Mouse (Mus musculus) liver, embryonic 16.5 days (tissue): ENCODE results near the gene Ostf1. TPM values are rescaled to one million over a fixed set of nuclear protein-coding genes. Genes with fewer than 3 reads are reported as not detected.

ENCODE experiments used
- ATAC-seq: fragments of 200-750 bp; cut with Nextera tagmentation; 2 replicates; pipeline ENCODE4 v1.8.0; 2017; ENCODE audit warnings: low read depth, mild to moderate bottlenecking, moderate number of reproducible peaks, moderate library complexity
- H3K27ac ChIP-seq: fragments of 300-500 bp; sonication (generic); 2 replicates; pipeline ENCODE4 v1.5.1; 2014; ENCODE audit warnings: mild to moderate bottlenecking, low read length
- H3K27me3 ChIP-seq: fragments of 300-500 bp; sonication (generic); 2 replicates; pipeline ENCODE4 v1.6.1; 2014; ENCODE audit warnings: low read depth, low read length, mixed read lengths; ENCODE audit not compliant: control insufficient read depth, insufficient read depth
- H3K36me3 ChIP-seq: fragments of 300-500 bp; sonication (generic); 2 replicates; pipeline ENCODE4 v1.6.1; 2014; ENCODE audit warnings: mild to moderate bottlenecking; ENCODE audit not compliant: control insufficient read depth, insufficient read depth
- H3K4me1 ChIP-seq: fragments of 300-500 bp; sonication (generic); 2 replicates; pipeline ENCODE4 v1.6.1; 2014; ENCODE audit warnings: low read depth, low read length, mixed read lengths; ENCODE audit not compliant: control insufficient read depth
- H3K4me2 ChIP-seq: fragments of 300-500 bp; sonication (generic); 2 replicates; pipeline ENCODE4 v1.6.1; 2014; ENCODE audit warnings: low read depth, low read length, mixed read lengths
- H3K4me3 ChIP-seq: fragments of 300-500 bp; sonication (generic); 2 replicates; pipeline ENCODE4 v1.5.1; 2014; ENCODE audit warnings: low read depth, mild to moderate bottlenecking, low read length
- H3K9ac ChIP-seq: fragments of 300-500 bp; sonication (generic); 2 replicates; pipeline ENCODE4 v1.6.1; 2014; ENCODE audit warnings: low read depth, low read length
- H3K9me3 ChIP-seq: fragments of 300-500 bp; sonication (generic); replicated peaks from 2 replicates; pipeline ENCODE4 v1.6.1; 2016; ENCODE audit warnings: low read length; ENCODE audit not compliant: control insufficient read depth
- WGBS: fragments of 180-500 bp; shearing (Covaris S2); extraction: QIAGEN DNeasy Blood & Tissue Kit; methylation state at CpG from one replicate; pipeline ENCODE4 v1.1.7; 2014; ENCODE audit not compliant: insufficient replicate concordance; 5-methylcytosine and 5-hydroxymethylcytosine counted together
- polyA plus RNA-seq: library from polyadenylated mRNA; unstranded; fragments of >200 nt; fragmentation: Nextera tagmentation; extraction: Ambion mirVana; gene quantifications from 2 replicates; pipeline ENCODE4 v1.2.1, GENCODE M21; 2015

Gene Ostf1
- polyA plus RNA-seq, 1 experiment from 2014 or later = 58.2 TPM

- Histone ChIP-seq H3K9ac (no peak overlapping the region), H3K4me1 (no peaks in the 10 kb centered on the region), H3K4me2 (no peak overlapping the region), H3K9me3 (no peaks in the 10 kb centered on the region), H3K36me3 (peaks cover 5% of the 10 kb centered on the region; the same call in 1 of the 2 replicates), H3K27ac (no peak overlapping the region), H3K4me3 (no peak overlapping the region), H3K27me3 (no peaks in the 10 kb centered on the region)
- ATAC-seq = no peak
- 72% methylated on average over 8 of the region's 8 CpGs for WGBS
Observed at GRCm38 (mm10) chr19:18599051-18599450, 32.6 kb downstream of the Ostf1 start.

- Histone ChIP-seq H3K4me1 (no peaks in the 10 kb centered on the region), H3K4me3 (no peak overlapping the region), H3K9ac (no peak overlapping the region), H3K27ac (no peak overlapping the region), H3K4me2 (no peak overlapping the region), H3K9me3 (no peaks in the 10 kb centered on the region), H3K27me3 (no peaks in the 10 kb centered on the region), H3K36me3 (peaks cover 5% of the 10 kb centered on the region; the same call in 1 of the 2 replicates)
- WGBS = 68% methylated on average over 3 of the region's 3 CpGs
- no peak for ATAC-seq
Observed at GRCm38 (mm10) chr19:18598265-18598926, 33.2 kb downstream of the Ostf1 start.

- 66% methylated on average over 6 of the region's 6 CpGs for WGBS
- no peak overlapping the region for H3K4me2 ChIP-seq
- H3K27me3 ChIP-seq = no peaks in the 10 kb centered on the region
- H3K9ac ChIP-seq = no peak overlapping the region
- H3K4me1 ChIP-seq = no peaks in the 10 kb centered on the region
- ATAC-seq = no peak
- H3K27ac ChIP-seq = no peak overlapping the region
- H3K4me3 ChIP-seq = no peak overlapping the region
- H3K36me3 ChIP-seq = peaks cover 4% of the 10 kb centered on the region; the same call in 1 of the 2 replicates
- H3K9me3 ChIP-seq = no peaks in the 10 kb centered on the region
Observed at GRCm38 (mm10) chr19:18597772-18598171, 33.9 kb downstream of the Ostf1 start.

GRCm38 (mm10) chr19:18596876-18597275, 34.7 kb downstream of the Ostf1 start:
- Histone ChIP-seq H3K36me3 (no peaks in the 10 kb centered on the region), H3K27ac (no peak overlapping the region), H3K9me3 (no peaks in the 10 kb centered on the region), H3K27me3 (no peaks in the 10 kb centered on the region), H3K4me1 (no peaks in the 10 kb centered on the region), H3K4me2 (no peak overlapping the region), H3K4me3 (no peak overlapping the region), H3K9ac (no peak overlapping the region)
- 74% methylated on average over 5 of the region's 5 CpGs for WGBS
- no peak for ATAC-seq

- H3K27me3 ChIP-seq = no peaks in the 10 kb centered on the region
- 68% methylated on average over 10 of the region's 10 CpGs for WGBS
- H3K4me1 ChIP-seq = no peaks in the 10 kb centered on the region
- no peak overlapping the region for H3K27ac ChIP-seq
- H3K9ac ChIP-seq = no peak overlapping the region
- no peak for ATAC-seq
- H3K36me3 ChIP-seq = peaks cover 3% of the 10 kb centered on the region
- H3K4me2 ChIP-seq = no peak overlapping the region
- H3K9me3 ChIP-seq = no peaks in the 10 kb centered on the region
- no peak overlapping the region for H3K4me3 ChIP-seq
Observed at GRCm38 (mm10) chr19:18593722-18594121, 37.9 kb downstream of the Ostf1 start.

GRCm38 (mm10) chr19:18592919-18593318, 38.7 kb downstream of the Ostf1 start:
- no peak for ATAC-seq
- H3K27me3 ChIP-seq = no peaks in the 10 kb centered on the region
- 65% methylated on average over 6 of the region's 6 CpGs for WGBS

GRCm38 (mm10) chr19:18590942-18591354, 40.7 kb downstream of the Ostf1 start:
- Histone ChIP-seq H3K4me1 (no peaks in the 10 kb centered on the region), H3K27me3 (no peaks in the 10 kb centered on the region), H3K36me3 (peaks cover 3% of the 10 kb centered on the region), H3K4me2 (no peak overlapping the region), H3K9me3 (no peaks in the 10 kb centered on the region), H3K27ac (no peak overlapping the region), H3K9ac (no peak overlapping the region), H3K4me3 (no peak overlapping the region)
- no peak for ATAC-seq
- 43% methylated on average over 5 of the region's 5 CpGs for WGBS

More at GRCm38 (mm10) chr19:18592919-18593318, 38.7 kb downstream of the Ostf1 start:
- H3K4me3 ChIP-seq = no peak overlapping the region
- H3K36me3 ChIP-seq = peaks cover 3% of the 10 kb centered on the region
- H3K9ac ChIP-seq = no peak overlapping the region
- no peak overlapping the region for H3K27ac ChIP-seq
- no peaks in the 10 kb centered on the region for H3K4me1 ChIP-seq
- no peaks in the 10 kb centered on the region for H3K9me3 ChIP-seq
- no peak overlapping the region for H3K4me2 ChIP-seq

GRCm38 (mm10) chr19:18590234-18590633, 41.4 kb downstream of the Ostf1 start:
- Histone ChIP-seq H3K4me1 (no peaks in the 10 kb centered on the region), H3K4me3 (no peak overlapping the region), H3K36me3 (peaks cover 3% of the 10 kb centered on the region), H3K27me3 (no peaks in the 10 kb centered on the region), H3K9ac (no peak overlapping the region), H3K27ac (no peak overlapping the region), H3K9me3 (no peaks in the 10 kb centered on the region), H3K4me2 (no peak overlapping the region)
- 76% methylated on average over 5 of the region's 5 CpGs for WGBS
- ATAC-seq = no peak

GRCm38 (mm10) chr19:18589276-18589675, 42.3 kb downstream of the Ostf1 start:
- Histone ChIP-seq H3K9me3 (no peaks in the 10 kb centered on the region), H3K27me3 (no peaks in the 10 kb centered on the region), H3K9ac (no peak overlapping the region), H3K36me3 (peaks cover 7% of the 10 kb centered on the region), H3K4me1 (no peaks in the 10 kb centered on the region), H3K4me2 (no peak overlapping the region), H3K4me3 (no peak overlapping the region), H3K27ac (no peak overlapping the region)
- WGBS = 82% methylated on average over 8 of the region's 8 CpGs
- ATAC-seq = no peak
